Mouse (Mus musculus): ENCODE measurements around the gene Tmem192. TPM values are rescaled to one million over a fixed set of nuclear protein-coding genes. Genes with fewer than 3 reads are reported as not detected.

Gene Tmem192
- total and polyA plus RNA-seq, 3 experiments: 6.3 to 24.9 TPM; not detected in 1

DNA sequence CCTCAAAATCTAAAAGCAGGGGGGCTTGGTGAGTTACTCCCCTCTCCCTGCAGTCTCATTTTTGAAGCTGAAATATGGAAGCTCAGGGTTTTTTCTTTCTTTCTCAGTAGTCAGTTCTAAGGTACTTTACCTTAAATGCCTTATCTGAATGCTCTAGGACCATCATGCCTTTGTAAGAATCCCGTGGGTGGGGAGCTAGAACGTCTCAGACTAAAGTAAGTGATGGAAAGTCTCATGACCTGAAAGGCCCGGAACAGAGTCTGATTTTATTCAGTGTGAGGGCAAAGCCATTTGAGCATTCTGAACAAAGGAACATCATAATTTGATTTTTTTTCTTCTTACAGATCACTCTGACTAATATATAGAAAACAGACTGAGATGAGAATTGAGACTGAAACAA, 12.0 kb upstream of the Tmem192 start:
- no peak for TF ChIP-seq GABPA (IDR thresholded peaks at IDR 0.05; ENCODE audit: low read depth, low read length)
- H3K36me3 ChIP-seq (ENCODE audit: control insufficient read depth in 1 of 2, insufficient read depth in 2 of 2, low read length in 2 of 2): no peaks in the 10 kb centered on the region
- H3K27ac ChIP-seq (ENCODE audit: control insufficient read depth, low read depth, low read length): no peak overlapping the region
- no peaks in the 10 kb centered on the region for H3K79me2 ChIP-seq (ENCODE audit: control insufficient read depth, insufficient read depth, low read length, poor library complexity)
- H3K9me3 ChIP-seq (replicated peaks; ENCODE audit: insufficient read depth, low read length): no peaks in the 10 kb centered on the region
- no peak overlapping the region for H3K9ac ChIP-seq (ENCODE audit: control insufficient read depth, low read depth, low read length, poor library complexity, severe bottlenecking)
- H3K4me1 ChIP-seq (ENCODE audit: control insufficient read depth in 1 of 2, insufficient read depth in 2 of 2, low read length in 2 of 2): no peaks in the 10 kb centered on the region
- H3K4me3 ChIP-seq (ENCODE audit: control insufficient read depth in 1 of 2, insufficient read depth in 1 of 2, low read depth in 2 of 2, low read length in 2 of 2): no peak overlapping the region
- DNase-seq (ENCODE audit: low read depth, low spot score): no peak
- no peaks in the 10 kb centered on the region for H3K27me3 ChIP-seq (ENCODE audit: control insufficient read depth in 1 of 2, insufficient read depth in 2 of 2, low read length in 2 of 2)

DNA sequence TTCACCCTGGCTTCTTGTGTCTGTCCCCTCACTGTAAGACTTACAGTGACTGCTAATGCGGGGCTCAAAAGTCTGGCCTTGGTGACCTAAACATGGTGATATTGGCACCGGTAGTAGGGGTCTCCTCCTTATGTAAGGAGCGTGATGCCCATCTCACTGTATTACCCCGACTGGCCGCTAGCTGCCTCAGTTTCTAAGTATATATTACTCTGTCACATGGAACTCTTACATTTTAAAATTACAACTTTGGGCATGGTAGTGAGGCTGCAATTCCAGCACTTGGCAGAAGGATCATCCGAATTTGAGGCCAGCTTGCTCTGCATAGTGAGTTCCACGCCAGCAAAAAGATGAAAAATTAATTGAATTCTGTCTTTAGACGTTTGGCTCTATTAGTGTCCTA, 6.0 kb upstream of the Tmem192 start:
- no peaks in the 10 kb centered on the region for H3K27me3 ChIP-seq (ENCODE audit: control insufficient read depth in 1 of 2, insufficient read depth in 2 of 2, low read length in 2 of 2)
- no peak overlapping the region for H3K9ac ChIP-seq (ENCODE audit: control insufficient read depth, low read depth, low read length, poor library complexity, severe bottlenecking)

GRCm38 (mm10) chr8:64941495-64941894, 5.5 kb upstream of the Tmem192 start:
- Histone ChIP-seq H3K9ac (ENCODE audit: control insufficient read depth, low read depth, low read length, poor library complexity, severe bottlenecking) (no peak overlapping the region), H3K27ac (ENCODE audit: control insufficient read depth, low read depth, low read length) (no peak overlapping the region), H3K27me3 (ENCODE audit: control insufficient read depth in 1 of 2, insufficient read depth in 2 of 2, low read length in 2 of 2) (no peaks in the 10 kb centered on the region), H3K36me3 (ENCODE audit: control insufficient read depth in 1 of 2, insufficient read depth in 2 of 2, low read length in 2 of 2) (peaks cover 0 to 3% of the 10 kb centered on the region in 2 experiments; a peak in 1 of 4 replicates), H3K4me3 (ENCODE audit: control insufficient read depth in 1 of 2, insufficient read depth in 1 of 2, low read depth in 2 of 2, low read length in 2 of 2) (no peak overlapping the region), H3K79me2 (ENCODE audit: control insufficient read depth, insufficient read depth, low read length, poor library complexity) (no peaks in the 10 kb centered on the region), H3K4me1 (ENCODE audit: control insufficient read depth in 1 of 2, insufficient read depth in 2 of 2, low read length in 2 of 2) (peaks cover 0 to 13% of the 10 kb centered on the region in 2 experiments; a peak in 2 of 4 replicates), H3K9me3 (replicated peaks; ENCODE audit: insufficient read depth, low read length) (no peaks in the 10 kb centered on the region)
- peak; percentile 75 to 96 (median 96) for TF ChIP-seq CTCF (IDR thresholded peaks at IDR 0.05 in 2 of 3, conservative IDR thresholded peaks at IDR 0.05 in 1 of 3; ENCODE audit: control insufficient read depth in 1 of 3, insufficient read depth in 1 of 3, low read depth in 2 of 3, low read length in 3 of 3, poor library complexity in 1 of 3, severe bottlenecking in 1 of 3)
- no peak for TF ChIP-seq CHD1 (IDR thresholded peaks at IDR 0.05; ENCODE audit: low read depth, low read length)
- no peak for TF ChIP-seq MAX (IDR thresholded peaks at IDR 0.05; ENCODE audit: low read length)
- TF ChIP-seq NELFE (IDR thresholded peaks at IDR 0.05; ENCODE audit: low read depth, low read length): no peak
- TF ChIP-seq ZC3H11A (IDR thresholded peaks at IDR 0.05; ENCODE audit: low read depth, low read length): peak; percentile 84
- TF ChIP-seq RAD21 (IDR thresholded peaks at IDR 0.05; ENCODE audit: low read depth, low read length): peak; percentile 93
- TF ChIP-seq ZMIZ1 (IDR thresholded peaks at IDR 0.05; ENCODE audit: low read depth, low read length): no peak
- peak; percentile 73 for TF ChIP-seq GATA1 (IDR thresholded peaks at IDR 0.05; ENCODE audit: low read depth, low read length)
- no peak for TF ChIP-seq KAT2A (conservative IDR thresholded peaks at IDR 0.05; ENCODE audit: low read depth, low read length)
- no peak for TF ChIP-seq JUND (IDR thresholded peaks at IDR 0.05; ENCODE audit: low read depth, low read length)
- TF ChIP-seq SMC3 (IDR thresholded peaks at IDR 0.05; ENCODE audit: low read depth, low read length): peak; percentile 93
- TF ChIP-seq NRF1 (IDR thresholded peaks at IDR 0.05; ENCODE audit: insufficient read depth, low read depth, low read length, poor library complexity, severe bottlenecking): no peak
- TF ChIP-seq TBP (IDR thresholded peaks at IDR 0.05; ENCODE audit: low read depth, low read length): no peak
- no peak for TF ChIP-seq MYB (IDR thresholded peaks at IDR 0.05; ENCODE audit: low read depth, low read length)
- no peak for TF ChIP-seq ELF1 (IDR thresholded peaks at IDR 0.05; ENCODE audit: low read depth, low read length)
- TF ChIP-seq POLR2AphosphoS2 (IDR thresholded peaks at IDR 0.05; ENCODE audit: low read length): no peak
- TF ChIP-seq MYC (IDR thresholded peaks at IDR 0.05; ENCODE audit: low read depth, low read length): no peak
- TF ChIP-seq TAL1 (IDR thresholded peaks at IDR 0.05; ENCODE audit: low read length): no peak
- DNase-seq (ENCODE audit: low read depth, low spot score): peak; percentile 80

More for the DNA sequence above, 6.0 kb upstream of the Tmem192 start:
- TF ChIP-seq MAFK (IDR thresholded peaks at IDR 0.05; ENCODE audit: borderline replicate concordance, low read depth, low read length) (no peak), NELFE (IDR thresholded peaks at IDR 0.05; ENCODE audit: low read depth, low read length) (no peak), MYB (IDR thresholded peaks at IDR 0.05; ENCODE audit: low read depth, low read length) (no peak), ZKSCAN1 (IDR thresholded peaks at IDR 0.05; ENCODE audit: low read depth, low read length) (no peak), TAL1 (IDR thresholded peaks at IDR 0.05; ENCODE audit: low read length) (no peak), USF1 (IDR thresholded peaks at IDR 0.05; ENCODE audit: low read depth, low read length) (no peak), MEF2A (IDR thresholded peaks at IDR 0.05; ENCODE audit: extremely low read depth, insufficient replicate concordance, low read depth, low read length, poor library complexity, severe bottlenecking) (no peak), ZMIZ1 (IDR thresholded peaks at IDR 0.05; ENCODE audit: low read depth, low read length) (no peak), POLR2AphosphoS2 (IDR thresholded peaks at IDR 0.05; ENCODE audit: low read length) (no peak), ZNF384 (IDR thresholded peaks at IDR 0.05; ENCODE audit: low read depth, low read length) (no peak), HCFC1 (IDR thresholded peaks at IDR 0.05; ENCODE audit: low read depth, low read length) (no peak), CHD1 (IDR thresholded peaks at IDR 0.05; ENCODE audit: low read depth, low read length) (no peak), MAX (IDR thresholded peaks at IDR 0.05; ENCODE audit: low read length) (no peak), SMC3 (IDR thresholded peaks at IDR 0.05; ENCODE audit: low read depth, low read length) (no peak), SIN3A (IDR thresholded peaks at IDR 0.05; ENCODE audit: low read length) (no peak), UBTF (IDR thresholded peaks at IDR 0.05; ENCODE audit: borderline replicate concordance, insufficient read depth, low read depth, low read length) (no peak)
- no peak for DNase-seq (ENCODE audit: low read depth, low spot score)
- Histone ChIP-seq H3K9me3 (replicated peaks; ENCODE audit: insufficient read depth, low read length) (no peaks in the 10 kb centered on the region), H3K4me3 (ENCODE audit: control insufficient read depth in 1 of 2, insufficient read depth in 1 of 2, low read depth in 2 of 2, low read length in 2 of 2) (no peak overlapping the region), H3K4me1 (ENCODE audit: control insufficient read depth in 1 of 2, insufficient read depth in 2 of 2, low read length in 2 of 2) (peaks cover 0 to 13% of the 10 kb centered on the region in 2 experiments; a peak in 2 of 4 replicates), H3K27ac (ENCODE audit: control insufficient read depth, low read depth, low read length) (no peak overlapping the region), H3K79me2 (ENCODE audit: control insufficient read depth, insufficient read depth, low read length, poor library complexity) (no peaks in the 10 kb centered on the region), H3K36me3 (ENCODE audit: control insufficient read depth in 1 of 2, insufficient read depth in 2 of 2, low read length in 2 of 2) (peaks cover 0 to 3% of the 10 kb centered on the region in 2 experiments; a peak in 1 of 4 replicates)
